Mouse (Mus musculus) midbrain, embryonic 16.5 days (tissue): ENCODE data around the gene 1700102P08Rik. TPM values are rescaled to one million over a fixed set of nuclear protein-coding genes. Genes with fewer than 3 reads are reported as not detected.

Experiments
- ATAC-seq: fragments of 200-750 bp; cut with Nextera tagmentation; 2 replicates; pipeline ENCODE4 v1.8.0; 2017; ENCODE audit warnings: moderate TSS enrichment
- H3K27ac ChIP-seq: fragments of 300-500 bp; sonication (generic); 2 replicates; pipeline ENCODE4 v1.5.1; 2014; ENCODE audit warnings: mild to moderate bottlenecking, low read length, mixed read lengths
- H3K27me3 ChIP-seq: fragments of 300-500 bp; sonication (generic); 2 replicates; pipeline ENCODE4 v1.6.1; 2014; ENCODE audit warnings: low read depth, low read length, mixed read lengths; ENCODE audit not compliant: control insufficient read depth, insufficient read depth
- H3K36me3 ChIP-seq: fragments of 300-500 bp; sonication (generic); 2 replicates; pipeline ENCODE4 v1.6.1; 2014; ENCODE audit warnings: mild to moderate bottlenecking, low read length, moderate library complexity, mixed read lengths; ENCODE audit not compliant: control insufficient read depth, insufficient read depth
- H3K4me1 ChIP-seq: fragments of 300-500 bp; sonication (generic); 2 replicates; pipeline ENCODE4 v1.6.1; 2014; ENCODE audit warnings: mild to moderate bottlenecking, low read length, mixed read lengths; ENCODE audit not compliant: control insufficient read depth, insufficient read depth
- H3K4me2 ChIP-seq: fragments of 300-500 bp; sonication (generic); 2 replicates; pipeline ENCODE4 v1.6.1; 2014; ENCODE audit warnings: mild to moderate bottlenecking, low read length, mixed read lengths
- H3K4me3 ChIP-seq: fragments of 300-500 bp; sonication (generic); 2 replicates; pipeline ENCODE4 v1.5.1; 2014; ENCODE audit warnings: low read depth, mild to moderate bottlenecking, low read length, moderate library complexity, mixed read lengths
- H3K9ac ChIP-seq: fragments of 300-500 bp; sonication (generic); 2 replicates; pipeline ENCODE4 v1.6.1; 2014; ENCODE audit warnings: low read depth, low read length, mixed read lengths
- H3K9me3 ChIP-seq: fragments of 300-500 bp; sonication (generic); replicated peaks from 2 replicates; pipeline ENCODE4 v1.6.1; 2014; ENCODE audit warnings: mild to moderate bottlenecking, low read length, mixed read lengths; ENCODE audit not compliant: control insufficient read depth, poor library complexity, severe bottlenecking
- WGBS: fragments of 180-500 bp; shearing (Covaris S2); extraction: QIAGEN DNeasy Blood & Tissue Kit; methylation state at CpG from one replicate; pipeline ENCODE4 v1.1.7; 2014; 5-methylcytosine and 5-hydroxymethylcytosine counted together
- polyA plus RNA-seq: library from polyadenylated mRNA; unstranded; fragments of >200 nt; fragmentation: Nextera tagmentation; extraction: Ambion mirVana; gene quantifications from 2 replicates; pipeline ENCODE4 v1.2.1, GENCODE M21; 2015

The 1700102P08Rik gene
- polyA plus RNA-seq, 1 experiment from 2014 or later = 2.3 TPM

DNA sequence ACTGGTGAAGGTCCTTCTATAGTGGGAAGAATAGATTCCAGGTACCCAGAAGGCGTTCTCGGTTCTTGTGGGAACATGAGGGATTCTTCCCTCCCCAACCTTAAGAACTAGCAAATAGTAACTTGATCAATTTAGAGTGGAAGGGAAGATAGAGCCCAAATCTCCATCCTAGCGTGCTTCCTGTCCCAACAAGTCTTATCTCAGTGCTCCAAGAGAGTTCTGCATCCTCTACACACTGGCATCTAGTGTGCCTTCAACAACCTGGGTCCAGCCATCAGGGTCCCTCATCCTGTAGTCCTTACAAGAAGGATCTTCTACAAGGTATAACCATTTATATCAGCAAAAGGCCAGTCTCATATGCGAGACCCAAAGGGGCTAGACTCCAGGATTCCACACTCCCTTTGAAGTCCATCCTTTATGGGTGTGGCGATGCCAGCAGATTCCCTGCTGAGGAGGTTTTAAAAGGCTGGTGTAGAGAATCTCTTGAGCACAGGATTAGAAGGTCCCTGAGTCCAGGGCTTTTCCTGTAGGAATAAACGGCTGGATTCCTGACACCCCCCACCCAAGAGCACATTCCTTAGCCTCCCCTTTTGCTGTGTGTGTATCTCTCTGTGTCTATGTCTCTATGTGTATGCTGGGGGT is 59.0 kb downstream of the 1700102P08Rik start:
- peak overlapping the region; percentile 84 for H3K27ac ChIP-seq
- H3K4me2 ChIP-seq = peak overlapping the region; percentile 70
- H3K9me3 ChIP-seq = no peaks in the 10 kb centered on the region
- H3K4me1 ChIP-seq = peaks cover 38% of the 10 kb centered on the region
- H3K27me3 ChIP-seq = no peaks in the 10 kb centered on the region
- peak overlapping the region; percentile 87 for H3K9ac ChIP-seq
- peaks cover 3% of the 10 kb centered on the region; the same call in 1 of the 2 replicates for H3K36me3 ChIP-seq
- no peak for ATAC-seq
- peak overlapping the region; percentile 55 for H3K4me3 ChIP-seq
- 44% methylated on average over 6 of the region's 6 CpGs for WGBS

DNA sequence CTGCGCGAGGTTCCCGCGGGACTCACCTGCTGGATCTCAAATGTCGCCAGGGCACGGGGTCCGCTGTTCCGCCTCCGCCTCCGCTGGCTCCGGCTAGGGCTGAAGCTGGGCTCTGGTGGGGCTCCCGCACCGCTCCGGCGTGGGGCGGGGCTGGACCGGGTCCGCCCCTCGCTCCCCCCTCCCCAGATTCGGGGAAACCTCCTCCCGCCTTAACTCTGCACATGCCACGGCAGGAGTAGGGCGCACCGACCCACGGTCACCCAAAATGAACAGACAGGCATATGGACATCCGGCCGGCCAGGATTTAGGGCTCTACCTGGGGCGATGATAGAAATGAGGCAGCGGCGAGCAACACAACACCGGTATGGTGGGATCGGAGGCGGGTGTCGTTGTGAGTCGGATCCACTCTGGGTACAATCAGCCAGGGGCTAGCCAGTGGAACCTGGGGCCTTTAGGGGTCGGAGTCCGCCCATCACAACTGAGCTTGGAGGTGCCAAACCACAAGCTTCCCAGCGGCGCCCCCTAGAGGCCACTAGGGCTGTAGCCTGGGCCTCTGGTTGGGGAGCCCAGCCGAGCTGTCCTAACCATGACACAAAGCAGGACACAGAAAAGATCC is 59.8 kb downstream of the 1700102P08Rik start:
- peaks cover 38% of the 10 kb centered on the region for H3K4me1 ChIP-seq
- H3K27ac ChIP-seq = peak overlapping the region; percentile 84
- H3K9me3 ChIP-seq = no peaks in the 10 kb centered on the region
- WGBS = under 1% methylated on average over 40 of the region's 40 CpGs
- ATAC-seq = peak; percentile 90
- peaks cover 3% of the 10 kb centered on the region; the same call in 1 of the 2 replicates for H3K36me3 ChIP-seq
- peak overlapping the region; percentile 87 for H3K9ac ChIP-seq
- H3K4me2 ChIP-seq = peak overlapping the region; percentile 70
- H3K27me3 ChIP-seq = no peaks in the 10 kb centered on the region
- H3K4me3 ChIP-seq = peak overlapping the region; percentile 55

- 39% methylated on average over 6 of the region's 6 CpGs for WGBS
- Histone ChIP-seq H3K4me3 (peak overlapping the region; percentile 55), H3K36me3 (no peaks in the 10 kb centered on the region), H3K4me2 (peak overlapping the region; percentile 70), H3K27ac (peak overlapping the region; percentile 84), H3K27me3 (no peaks in the 10 kb centered on the region), H3K9ac (peak overlapping the region; percentile 87), H3K4me1 (peaks cover 38% of the 10 kb centered on the region), H3K9me3 (no peaks in the 10 kb centered on the region)
- ATAC-seq = peak; percentile 19; the same call in 1 of the 2 replicates
Measured at GRCm38 (mm10) chr9:108452911-108453310, 60.3 kb downstream of the 1700102P08Rik start.

- H3K9me3 ChIP-seq = no peaks in the 10 kb centered on the region
- H3K9ac ChIP-seq = peak overlapping the region; percentile 87
- H3K27ac ChIP-seq = peak overlapping the region; percentile 84
- H3K36me3 ChIP-seq = no peaks in the 10 kb centered on the region
- 83% methylated on average over 4 of the region's 4 CpGs for WGBS
- peak overlapping the region; percentile 70 for H3K4me2 ChIP-seq
- no peak for ATAC-seq
- no peaks in the 10 kb centered on the region for H3K27me3 ChIP-seq
- peaks cover 38% of the 10 kb centered on the region for H3K4me1 ChIP-seq
- H3K4me3 ChIP-seq = peak overlapping the region; percentile 55
Measured at GRCm38 (mm10) chr9:108453458-108453857, 60.9 kb downstream of the 1700102P08Rik start.

GRCm38 (mm10) chr9:108454429-108454828 is 61.8 kb downstream of the 1700102P08Rik start:
- 90% methylated on average over 6 of the region's 6 CpGs for WGBS
- no peak overlapping the region for H3K4me2 ChIP-seq
- no peak overlapping the region for H3K9ac ChIP-seq
- H3K4me3 ChIP-seq = no peak overlapping the region
- peaks cover 35% of the 10 kb centered on the region for H3K4me1 ChIP-seq
- H3K9me3 ChIP-seq = no peaks in the 10 kb centered on the region
- no peaks in the 10 kb centered on the region for H3K27me3 ChIP-seq
- ATAC-seq = no peak
- no peak overlapping the region for H3K27ac ChIP-seq
- H3K36me3 ChIP-seq = no peaks in the 10 kb centered on the region

- H3K27ac ChIP-seq = no peak overlapping the region
- peaks cover 20% of the 10 kb centered on the region for H3K4me1 ChIP-seq
- no peaks in the 10 kb centered on the region for H3K27me3 ChIP-seq
- 84% methylated on average over 12 of the region's 12 CpGs for WGBS
- H3K9ac ChIP-seq = no peak overlapping the region
- H3K4me2 ChIP-seq = no peak overlapping the region
- no peak overlapping the region for H3K4me3 ChIP-seq
- ATAC-seq = no peak
- no peaks in the 10 kb centered on the region for H3K36me3 ChIP-seq
- no peaks in the 10 kb centered on the region for H3K9me3 ChIP-seq
Measured at GRCm38 (mm10) chr9:108455747-108456571, 63.4 kb downstream of the 1700102P08Rik start.

DNA sequence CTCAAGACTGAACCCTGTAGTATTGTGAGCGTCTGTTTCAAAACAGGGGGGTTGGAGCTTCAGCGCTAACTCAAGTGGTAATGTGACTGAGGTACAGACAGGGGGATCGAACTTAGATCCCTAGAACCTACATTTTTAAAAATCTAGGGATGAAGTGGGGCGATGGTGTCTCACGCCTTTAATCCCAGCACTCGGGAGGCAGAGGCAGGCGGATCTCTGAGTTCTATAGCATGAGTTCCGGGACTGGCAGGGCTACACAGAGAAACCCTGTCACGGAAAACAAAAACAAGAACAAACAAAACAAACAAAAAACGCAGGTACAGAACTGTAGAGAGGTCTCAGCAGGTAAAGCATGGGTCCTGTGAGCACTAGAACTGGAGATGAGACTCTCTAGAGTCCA is 64.3 kb downstream of the 1700102P08Rik start:
- no peak for ATAC-seq
- Histone ChIP-seq H3K4me2 (no peak overlapping the region), H3K27ac (no peak overlapping the region), H3K9me3 (no peaks in the 10 kb centered on the region), H3K27me3 (no peaks in the 10 kb centered on the region), H3K4me1 (peaks cover 20% of the 10 kb centered on the region), H3K9ac (no peak overlapping the region), H3K4me3 (no peak overlapping the region), H3K36me3 (no peaks in the 10 kb centered on the region)
- WGBS = 90% methylated on average over 10 of the region's 10 CpGs

- Histone ChIP-seq H3K9ac (no peak overlapping the region), H3K27ac (peak overlapping the region; percentile 82), H3K4me3 (peak overlapping the region; percentile 82), H3K27me3 (no peaks in the 10 kb centered on the region), H3K9me3 (no peaks in the 10 kb centered on the region), H3K4me2 (peak overlapping the region; percentile 66), H3K36me3 (peaks cover 11% of the 10 kb centered on the region), H3K4me1 (peaks cover 11% of the 10 kb centered on the region)
- 88% methylated on average over 1 of the region's 1 CpGs for WGBS
- peak; percentile 23; the same call in 1 of the 2 replicates for ATAC-seq
Measured at GRCm38 (mm10) chr9:108459939-108460318, 67.3 kb downstream of the 1700102P08Rik start.
